Mouse (Mus musculus): ENCODE results near the gene Slc44a3.

Slc44a3 gene

DNA sequence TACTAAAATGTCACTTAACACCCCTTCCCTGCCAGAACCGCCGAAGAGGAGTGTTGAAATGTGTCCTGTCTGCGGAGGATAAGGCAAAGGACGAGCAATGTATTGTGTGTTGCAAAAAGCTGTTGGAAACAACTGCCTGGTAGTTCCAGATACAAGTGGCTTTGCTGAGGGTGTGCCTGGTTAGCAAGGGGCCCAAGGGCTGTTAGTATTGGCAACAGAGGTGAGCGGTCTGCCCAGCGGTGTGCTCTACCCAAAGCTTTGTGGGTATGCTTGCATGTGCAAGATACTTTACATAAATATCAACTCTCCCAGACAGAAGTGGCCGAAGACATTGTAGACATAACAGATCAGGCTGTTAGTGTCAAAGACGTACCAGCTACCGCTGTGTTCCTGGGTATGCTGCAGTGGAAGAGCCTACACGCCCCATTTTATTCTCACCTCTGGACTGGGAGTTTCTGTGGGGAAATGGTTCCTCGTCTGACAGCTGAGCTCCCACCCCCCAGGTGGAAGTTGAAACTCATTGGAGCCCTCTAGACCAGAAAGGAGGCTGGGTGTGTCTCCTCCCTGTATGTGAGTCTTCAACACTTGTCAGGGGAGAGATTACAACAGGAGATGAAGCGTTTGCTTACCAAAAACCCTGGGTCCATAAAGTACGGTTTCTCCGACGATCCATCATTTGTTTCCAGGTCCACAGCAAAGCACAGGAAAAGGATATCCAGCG is 71.6 kb downstream of the Slc44a3 start:
- POLR2A ChIA-PET: interaction anchor here (0.5 to 3.9 kb wide), 25 partner anchors 8 to 92 kb away, joined by 3 to 32 read pairs (median 4); partner anchors contain the start of gene Cnn3 (in 1 of the 4)
- CTCF ChIA-PET: no interaction called here

DNA sequence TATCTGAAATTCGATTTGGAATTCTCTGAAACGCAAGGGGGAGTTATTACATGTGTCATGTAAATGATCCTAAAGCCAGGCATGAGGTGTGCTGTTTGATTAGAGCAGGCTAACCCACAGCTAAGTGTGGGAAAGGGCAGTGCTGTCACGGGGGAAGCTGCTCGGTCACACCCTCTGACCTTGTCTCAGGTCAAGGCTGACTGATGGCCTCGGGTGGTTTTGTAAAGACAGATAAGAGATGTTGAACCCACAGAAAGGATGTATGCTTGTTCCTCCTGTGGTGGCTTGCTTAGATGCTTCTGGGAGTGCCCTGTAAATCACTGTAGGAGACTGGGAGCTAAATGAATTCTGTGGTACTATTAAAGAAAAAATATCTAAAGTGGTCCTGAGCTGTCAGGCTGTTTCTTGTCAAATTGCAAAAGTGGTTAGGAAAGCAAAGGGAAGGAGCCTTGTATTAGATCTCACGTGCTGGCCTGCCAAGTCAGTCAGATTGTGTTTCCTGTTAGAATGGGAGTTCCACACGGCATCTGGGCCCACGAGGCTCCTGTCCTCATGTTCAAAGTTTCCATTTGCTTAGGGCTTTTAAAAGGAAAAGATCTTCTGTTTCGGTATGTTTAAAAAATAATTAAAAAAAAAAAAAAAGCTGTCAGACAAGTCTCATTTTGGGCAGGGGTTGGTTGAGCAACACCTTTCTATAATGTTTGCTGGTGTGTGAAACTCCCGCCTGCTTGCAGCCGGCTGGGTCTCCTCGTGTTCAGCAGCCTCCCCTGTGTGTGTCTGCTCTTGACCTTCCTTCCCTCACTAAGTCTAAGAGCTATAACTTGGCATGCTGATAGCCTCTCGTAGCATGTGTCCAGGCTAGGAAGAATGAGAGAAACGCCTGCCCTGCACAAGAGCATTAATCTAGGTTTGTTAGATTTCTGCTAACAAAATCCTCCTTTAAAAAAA is 73.4 kb downstream of the Slc44a3 start:
- CTCF ChIA-PET: interaction anchor here in 2 of 4 experiments (0.6 to 1.1 kb wide), 2 partner anchors 151 to 288 kb away, joined by 3 read pairs; partner anchors contain the start of gene Rwdd3 (in 1 of the 2)

GRCm38 (mm10) chr3:121451404-121451803 is 80.8 kb downstream of the Slc44a3 start:
- ChIA-PET CTCF (no interaction called here), POLR2A (interaction anchor here (0.6 to 18.7 kb wide), 12 partner anchors 8 to 283 kb away, joined by 3 to 361 read pairs (median 4); partner anchors contain the start of gene Cnn3 (in 2 of the 4))

More for the DNA sequence above, 73.4 kb downstream of the Slc44a3 start:
- POLR2A ChIA-PET: interaction anchor here (0.6 to 4.0 kb wide), 27 partner anchors 9 to 100 kb away, joined by 3 to 32 read pairs (median 6); partner anchors contain the start of gene Cnn3 (in 1 of the 4)

GRCm38 (mm10) chr3:121449527-121449926 is 82.7 kb downstream of the Slc44a3 start:
- POLR2A ChIA-PET: interaction anchor here in 3 of 4 experiments (0.5 to 18.7 kb wide), 15 partner anchors 8 to 128 kb away, joined by 3 to 361 read pairs (median 4); partner anchors contain the start of gene Cnn3 (in 2 of the 3)
- CTCF ChIA-PET: interaction anchor here in 1 of 4 experiments (0.6 kb wide), 1 partner anchor 15 kb away, joined by 4 read pairs; no protein-coding TSS in a partner anchor

GRCm38 (mm10) chr3:121448606-121449005 is 83.6 kb downstream of the Slc44a3 start:
- POLR2A ChIA-PET: interaction anchor here in 3 of 4 experiments (0.6 to 18.7 kb wide), 20 partner anchors 8 to 186 kb away, joined by 3 to 361 read pairs (median 3); partner anchors contain the start of gene Cnn3 (in 2 of the 3)
- CTCF ChIA-PET: interaction anchor here in 1 of 4 experiments (1.2 kb wide), 1 partner anchor 17 kb away, joined by 3 read pairs; no protein-coding TSS in a partner anchor

GRCm38 (mm10) chr3:121448029-121448468 is 84.2 kb downstream of the Slc44a3 start:
- CTCF ChIA-PET: interaction anchor here in 1 of 4 experiments (1.2 kb wide), 1 partner anchor 16 kb away, joined by 3 read pairs; no protein-coding TSS in a partner anchor
- POLR2A ChIA-PET: interaction anchor here in 3 of 4 experiments (0.6 to 18.7 kb wide), 21 partner anchors 8 to 185 kb away, joined by 3 to 361 read pairs (median 4); partner anchors contain the start of gene Cnn3 (in 2 of the 3)

- POLR2A ChIA-PET: interaction anchor here in 3 of 4 experiments (0.6 to 18.7 kb wide), 15 partner anchors 8 to 1513 kb away, joined by 3 to 361 read pairs (median 5); partner anchors contain the start of gene Cnn3 (in 2 of the 3)
- CTCF ChIA-PET: interaction anchor here in 2 of 4 experiments (0.5 to 0.7 kb wide), 3 partner anchors 61 to 106 kb away, joined by 3 to 4 read pairs (median 4); no protein-coding TSS in a partner anchor
Observed at GRCm38 (mm10) chr3:121446454-121446853, 85.8 kb downstream of the Slc44a3 start.

DNA sequence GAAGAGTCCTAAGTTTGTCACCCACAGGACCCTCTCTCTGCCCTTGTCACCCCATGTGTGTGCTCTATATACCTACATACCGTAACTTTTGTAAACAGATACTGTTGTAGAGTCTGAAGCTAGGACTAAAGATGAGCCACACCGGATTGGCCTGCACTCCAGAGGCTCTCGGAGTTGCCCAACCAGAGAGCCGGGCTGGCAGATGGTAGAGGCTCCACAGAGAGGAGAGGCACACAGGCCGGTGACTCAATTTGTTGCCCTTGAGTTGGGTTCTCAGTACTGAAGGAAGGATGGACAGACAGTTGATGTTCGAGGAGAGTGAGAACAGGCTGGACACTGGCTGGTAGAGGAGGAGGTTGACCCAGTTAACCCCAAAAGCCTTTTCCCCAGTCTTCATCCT is 87.8 kb downstream of the Slc44a3 start:
- CTCF ChIA-PET: no interaction called here
- POLR2A ChIA-PET: interaction anchor here in 3 of 4 experiments (0.8 to 20.9 kb wide), 10 partner anchors 11 to 53 kb away, joined by 3 to 463 read pairs (median 8); partner anchors contain the start of gene Cnn3 (in 2 of the 3)

- ChIA-PET CTCF (no interaction called here), POLR2A (interaction anchor here in 3 of 4 experiments (0.6 to 20.9 kb wide), 18 partner anchors 1 to 86 kb away, joined by 3 to 463 read pairs (median 4); partner anchors contain the start of gene Cnn3 (in 2 of the 3))
Observed at GRCm38 (mm10) chr3:121443861-121444271, 88.3 kb downstream of the Slc44a3 start.

GRCm38 (mm10) chr3:121442288-121442687 is 89.9 kb downstream of the Slc44a3 start:
- ChIA-PET CTCF (no interaction called here), POLR2A (interaction anchor here (0.6 to 20.9 kb wide), 20 partner anchors 3 to 151 kb away, joined by 3 to 463 read pairs (median 4); partner anchors contain the start of genes Cnn3 (in 2 of the 4) and Alg14 (in 1 of the 4))

GRCm38 (mm10) chr3:121441504-121441903 is 90.7 kb downstream of the Slc44a3 start:
- CTCF ChIA-PET: no interaction called here
- POLR2A ChIA-PET: interaction anchor here (0.5 to 20.9 kb wide), 18 partner anchors 4 to 150 kb away, joined by 3 to 463 read pairs (median 4); partner anchors contain the start of genes Cnn3 (in 2 of the 4) and Alg14 (in 1 of the 4)

- ChIA-PET POLR2A (interaction anchor here in 3 of 4 experiments (0.6 to 20.9 kb wide), 23 partner anchors 5 to 137 kb away, joined by 3 to 463 read pairs (median 5); partner anchors contain the start of gene Cnn3 (in 2 of the 3)), CTCF (no interaction called here)
Observed at GRCm38 (mm10) chr3:121439623-121440161, 92.5 kb downstream of the Slc44a3 start.

- ChIA-PET CTCF (no interaction called here), POLR2A (interaction anchor here in 2 of 4 experiments (0.8 to 20.9 kb wide), 19 partner anchors 4 to 66 kb away, joined by 3 to 463 read pairs (median 5); partner anchors contain the start of gene Cnn3 (in 2 of the 2))
Observed at GRCm38 (mm10) chr3:121437996-121438395, 94.2 kb downstream of the Slc44a3 start.

- POLR2A ChIA-PET: interaction anchor here in 2 of 4 experiments (1.1 to 20.9 kb wide), 13 partner anchors 3 to 67 kb away, joined by 3 to 463 read pairs (median 9); partner anchors contain the start of gene Cnn3 (in 2 of the 2)
- CTCF ChIA-PET: no interaction called here
Observed at GRCm38 (mm10) chr3:121437070-121437469, 95.1 kb downstream of the Slc44a3 start.

DNA sequence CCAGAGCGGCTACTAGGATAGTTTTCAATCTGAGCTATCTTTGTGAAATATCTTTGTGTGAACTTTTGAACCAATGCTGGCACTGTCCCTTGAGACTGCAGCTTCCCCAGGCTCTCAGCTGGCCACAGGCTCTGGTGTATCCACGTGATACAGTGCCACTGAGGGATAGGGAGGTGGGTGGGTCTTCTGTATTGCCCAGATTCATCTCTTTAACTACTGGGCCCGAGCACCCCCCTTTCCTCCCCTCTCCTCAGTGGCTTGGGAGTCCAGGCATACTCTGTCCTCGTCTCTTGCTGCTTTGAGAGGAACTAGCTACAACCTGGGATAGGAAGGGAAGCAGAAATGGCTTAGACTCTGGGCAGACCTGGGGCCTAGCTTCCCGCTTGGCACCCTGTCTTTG is 96.9 kb downstream of the Slc44a3 start:
- ChIA-PET POLR2A (interaction anchor here in 3 of 4 experiments (0.5 to 20.9 kb wide), 26 partner anchors 5 to 465 kb away, joined by 3 to 463 read pairs (median 5); partner anchors contain the start of gene Cnn3 (in 2 of the 3)), CTCF (interaction anchor here in 1 of 4 experiments (0.6 kb wide), 1 partner anchor 20 kb away, joined by 3 read pairs; no protein-coding TSS in a partner anchor)

GRCm38 (mm10) chr3:121433968-121434533 is 98.2 kb downstream of the Slc44a3 start:
- ChIA-PET CTCF (interaction anchor here in 3 of 4 experiments (0.6 to 1.5 kb wide), 4 partner anchors 15 to 41 kb away, joined by 3 to 4 read pairs (median 3); no protein-coding TSS in a partner anchor), POLR2A (interaction anchor here in 3 of 4 experiments (0.6 to 20.9 kb wide), 36 partner anchors 4 to 381 kb away, joined by 3 to 463 read pairs (median 5); partner anchors contain the start of genes Abcd3 (in 1 of the 3) and Cnn3 (in 1 of the 3))
